Mouse (Mus musculus) thymus, postnatal 10 days (tissue): ENCODE results near the gene Ankrd34c.

Experiments
- DNase-seq, 2 experiments: peaks; one replicate each; pipeline ENCODE4 v3.0.0; 2021; ENCODE audit warnings: low spot score in 2 of 2

Ankrd34c gene

DNA sequence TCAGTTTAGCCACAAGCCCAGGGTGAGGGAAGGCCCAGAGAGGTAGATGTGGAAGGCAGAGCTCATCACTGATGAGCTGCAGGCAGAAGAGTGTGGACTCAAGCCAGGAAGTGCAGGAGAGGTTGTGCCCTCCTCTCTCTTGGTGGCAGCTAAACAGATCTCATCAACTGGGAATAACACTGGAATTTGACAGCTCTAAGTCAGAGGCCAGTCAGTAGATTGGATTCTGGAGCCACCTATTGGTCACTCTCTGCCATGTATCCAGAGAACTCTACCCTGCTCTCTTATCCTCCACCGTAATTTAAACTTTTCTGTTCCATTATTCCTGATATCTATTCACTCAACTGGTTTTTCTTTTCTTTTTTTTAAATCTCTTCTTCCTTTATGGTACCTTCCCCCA is 59.3 kb downstream of the Ankrd34c start:
- no peak for DNase-seq
